Mouse (Mus musculus) layer of hippocampus, postnatal 14 days (tissue): ENCODE results near the gene Akap9. TPM values are rescaled to one million over a fixed set of nuclear protein-coding genes. Genes with fewer than 3 reads are reported as not detected.
"Not testable (repeated sequence)": the region's sequence is repeated elsewhere in the genome, so short reads cannot be mapped to it uniquely, and the experiment has no call there.

ENCODE experiments used
- DNase-seq, 2 experiments: peaks; one replicate each; pipeline ENCODE4 v3.0.0; 2021 to 2022; ENCODE audit warnings: low spot score in 2 of 2, mixed read lengths in 1 of 2
- total RNA-seq, 2 experiments: library from RNA; stranded (reverse); gene quantifications; 2 replicates each; pipeline ENCODE4 v1.2.3; 2021

Akap9 gene
- total RNA-seq, 2 experiments from 2014 or later: 64.1 to 68.1 TPM

- DNase-seq: no peak
These were observed 108.8 kb downstream of the Akap9 start for GRCm38 (mm10) chr5:4036686-4037085.

GRCm38 (mm10) chr5:4039351-4039750, 111.5 kb downstream of the Akap9 start:
- no peak for DNase-seq

GRCm38 (mm10) chr5:4040372-4040771, 112.5 kb downstream of the Akap9 start:
- DNase-seq: no peak

GRCm38 (mm10) chr5:4040922-4041321, 113.1 kb downstream of the Akap9 start:
- no peak for DNase-seq

GRCm38 (mm10) chr5:4060313-4060712, 132.5 kb downstream of the Akap9 start:
- no peak for DNase-seq

- DNase-seq: no peak
These were observed 138.7 kb downstream of the Akap9 start for GRCm38 (mm10) chr5:4066476-4067115.

GRCm38 (mm10) chr5:4067203-4067602, 139.3 kb downstream of the Akap9 start:
- DNase-seq: no peak

- no peak for DNase-seq
These were observed 151.2 kb downstream of the Akap9 start for GRCm38 (mm10) chr5:4079086-4079485.

- no peak for DNase-seq
These were observed 153.0 kb downstream of the Akap9 start for GRCm38 (mm10) chr5:4080861-4081260.

- DNase-seq: no peak
These were observed 153.7 kb downstream of the Akap9 start for GRCm38 (mm10) chr5:4081513-4081912.

- no peak for DNase-seq
These were observed 157.1 kb downstream of the Akap9 start for GRCm38 (mm10) chr5:4084948-4085347.

GRCm38 (mm10) chr5:4086309-4086708, 158.5 kb downstream of the Akap9 start:
- no peak for DNase-seq

GRCm38 (mm10) chr5:4088190-4088589, 160.3 kb downstream of the Akap9 start:
- DNase-seq: no peak

GRCm38 (mm10) chr5:4094471-4094870, 166.6 kb downstream of the Akap9 start:
- DNase-seq: no peak

- no peak for DNase-seq
These were observed 173.2 kb downstream of the Akap9 start for GRCm38 (mm10) chr5:4101031-4101430.

GRCm38 (mm10) chr5:4101770-4102169, 173.9 kb downstream of the Akap9 start:
- no peak for DNase-seq

- peak in 1 of 2 experiments; percentile 34 for DNase-seq
These were observed 175.9 kb downstream of the Akap9 start for GRCm38 (mm10) chr5:4103626-4104340.

GRCm38 (mm10) chr5:4104341-4105040, 176.6 kb downstream of the Akap9 start, which contains the start of gene Cyp51:
TSS of gene Cyp51 (minus strand) at chr5:4104746.
- peak; percentile 93 for DNase-seq

GRCm38 (mm10) chr5:4105651-4106186, 177.9 kb downstream of the Akap9 start:
- no peak for DNase-seq

GRCm38 (mm10) chr5:4107056-4107455, 179.2 kb downstream of the Akap9 start:
- not testable (repeated sequence) for DNase-seq

- DNase-seq: no peak
These were observed 184.8 kb downstream of the Akap9 start for GRCm38 (mm10) chr5:4112570-4113098.
